Mouse (Mus musculus): ENCODE results near the gene Aoc3. TPM values are rescaled to one million over a fixed set of nuclear protein-coding genes. Genes with fewer than 3 reads are reported as not detected.

The Aoc3 gene
- 0.05 and 0.06 TPM in 2 replicates for polyA plus RNA-seq (2015; fragmentation: Nextera tagmentation; extraction: Ambion mirVana)

DNA sequence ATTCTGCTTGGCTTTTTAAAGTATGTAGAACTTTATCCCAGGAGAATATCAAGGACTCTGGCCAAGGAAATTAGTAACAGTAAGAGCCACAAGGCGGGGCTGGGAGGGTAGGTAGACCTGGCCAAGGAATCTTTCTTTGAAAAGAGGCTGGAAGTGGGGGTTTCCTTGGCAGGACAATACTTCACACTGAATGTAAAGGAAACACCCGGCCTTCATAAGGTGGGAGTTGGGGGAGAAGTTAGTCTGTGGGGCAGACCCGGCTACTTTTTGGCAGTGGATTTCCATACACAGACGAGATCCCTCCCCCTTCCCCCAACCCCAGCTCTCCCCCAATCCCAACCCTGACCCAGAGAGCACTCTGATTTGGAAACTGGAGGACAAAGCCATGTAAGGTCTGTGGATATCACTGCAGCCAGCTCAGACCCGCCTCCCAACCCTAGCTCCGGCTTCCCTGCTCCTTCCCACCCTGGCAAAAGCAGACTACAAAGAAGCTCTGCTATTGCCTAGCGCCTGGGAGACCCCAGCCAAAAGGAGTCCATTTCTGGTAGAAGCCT is at the start of gene Aoc3:
Gene Aoc3, plus strand, starts transcription at position 235 of the 554 bp plus-strand sequence.
- H3K4me2 ChIP-seq (ENCODE audit: low read depth, low read length): no peak within 1 kb of the TSS
- WGBS (ENCODE audit: insufficient replicate concordance): 74% methylated on average over 7 of the region's 7 CpGs
- no peaks in the 10 kb centered on the region for H3K27me3 ChIP-seq (ENCODE audit: insufficient read depth, low read length)
- H3K4me3 ChIP-seq (ENCODE audit: low read depth, low read length): no peak within 1 kb of the TSS
- ATAC-seq (no peak), DNase-seq (no peak)
- no peak within 1 kb of the TSS for H3K27ac ChIP-seq (ENCODE audit: low read depth)
- no peaks in the 10 kb centered on the region for H3K9me3 ChIP-seq (ENCODE audit: low read length)
- TF ChIP-seq EP300 (IDR thresholded peaks at IDR 0.05; ENCODE audit: low read depth) (no peak), CTCF (IDR thresholded peaks at IDR 0.05; ENCODE audit: low read depth) (no peak)
- H3K36me3 ChIP-seq (replicated peaks; ENCODE audit: insufficient read depth, low read length): peaks cover 5% of the 10 kb centered on the region; the same call in 1 of the 2 replicates
- H3K4me1 ChIP-seq (ENCODE audit: insufficient read depth): no peaks in the 10 kb centered on the region; the same call in 1 of the 2 replicates
- no peak within 1 kb of the TSS for H3K9ac ChIP-seq (replicated peaks)

DNA sequence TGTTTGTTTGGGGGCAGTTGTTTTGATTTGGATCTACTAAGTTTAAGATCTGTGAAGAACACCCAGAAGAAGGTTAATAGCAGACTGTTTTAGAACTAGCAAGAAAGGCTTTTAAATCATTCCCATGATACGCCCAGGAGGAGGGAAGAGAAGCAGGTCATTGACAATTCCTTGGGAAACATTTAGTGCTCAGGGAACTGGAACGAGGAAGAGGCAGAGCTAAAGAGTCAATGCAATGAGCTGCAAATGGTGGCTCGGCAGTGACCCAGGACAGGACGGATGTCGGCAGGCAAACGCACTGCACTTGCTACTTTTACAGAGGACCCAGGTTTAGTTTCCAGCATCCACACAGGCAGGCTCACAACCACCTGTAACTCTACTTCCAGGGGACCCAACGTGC is 49.6 kb upstream of the Aoc3 start:
- Histone ChIP-seq H3K4me2 (ENCODE audit: low read depth, low read length) (no peak overlapping the region), H3K27ac (ENCODE audit: low read depth) (no peak overlapping the region), H3K9ac (replicated peaks) (no peak overlapping the region), H3K4me3 (ENCODE audit: low read depth, low read length) (no peak overlapping the region), H3K36me3 (replicated peaks; ENCODE audit: insufficient read depth, low read length) (no peaks in the 10 kb centered on the region; the same call in 1 of the 2 replicates), H3K27me3 (ENCODE audit: insufficient read depth, low read length) (no peaks in the 10 kb centered on the region), H3K4me1 (ENCODE audit: insufficient read depth) (peaks cover 27% of the 10 kb centered on the region), H3K9me3 (ENCODE audit: low read length) (no peaks in the 10 kb centered on the region)
- DNase-seq (no peak), ATAC-seq (no peak)
- 64% methylated on average over 7 of the region's 7 CpGs for WGBS (ENCODE audit: insufficient replicate concordance)
- TF ChIP-seq CTCF (IDR thresholded peaks at IDR 0.05; ENCODE audit: low read depth) (no peak), EP300 (IDR thresholded peaks at IDR 0.05; ENCODE audit: low read depth) (no peak)

DNA sequence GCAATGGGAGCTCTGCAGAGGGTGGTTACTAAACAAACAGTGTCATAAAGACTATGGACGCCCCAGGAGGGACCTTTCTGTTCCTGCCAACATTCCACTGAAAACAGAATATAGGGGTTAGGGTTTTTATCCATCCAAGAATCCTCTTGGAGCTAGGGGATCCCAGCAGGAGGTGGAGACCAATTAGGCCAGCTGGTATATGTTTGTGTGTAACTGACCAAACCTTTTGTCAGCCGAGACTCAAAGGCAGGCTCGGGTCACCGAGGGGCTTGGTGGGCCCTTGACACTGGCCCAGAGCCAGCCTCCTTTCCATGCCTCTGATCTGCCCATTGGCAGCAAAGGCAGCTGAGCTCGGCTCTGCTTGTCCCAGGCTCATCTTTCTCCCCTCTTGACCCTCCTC is 47.5 kb upstream of the Aoc3 start:
- Histone ChIP-seq H3K36me3 (replicated peaks; ENCODE audit: insufficient read depth, low read length) (peaks cover 2% of the 10 kb centered on the region; the same call in 1 of the 2 replicates), H3K27ac (ENCODE audit: low read depth) (no peak overlapping the region), H3K9me3 (ENCODE audit: low read length) (no peaks in the 10 kb centered on the region), H3K4me1 (ENCODE audit: insufficient read depth) (peaks cover 17% of the 10 kb centered on the region), H3K4me2 (ENCODE audit: low read depth, low read length) (no peak overlapping the region), H3K4me3 (ENCODE audit: low read depth, low read length) (no peak overlapping the region), H3K9ac (replicated peaks) (no peak overlapping the region), H3K27me3 (ENCODE audit: insufficient read depth, low read length) (no peaks in the 10 kb centered on the region)
- TF ChIP-seq CTCF (IDR thresholded peaks at IDR 0.05; ENCODE audit: low read depth) (no peak), EP300 (IDR thresholded peaks at IDR 0.05; ENCODE audit: low read depth) (no peak)
- ATAC-seq: no peak
- DNase-seq: no peak
- 58% methylated on average over 5 of the region's 5 CpGs for WGBS (ENCODE audit: insufficient replicate concordance)

DNA sequence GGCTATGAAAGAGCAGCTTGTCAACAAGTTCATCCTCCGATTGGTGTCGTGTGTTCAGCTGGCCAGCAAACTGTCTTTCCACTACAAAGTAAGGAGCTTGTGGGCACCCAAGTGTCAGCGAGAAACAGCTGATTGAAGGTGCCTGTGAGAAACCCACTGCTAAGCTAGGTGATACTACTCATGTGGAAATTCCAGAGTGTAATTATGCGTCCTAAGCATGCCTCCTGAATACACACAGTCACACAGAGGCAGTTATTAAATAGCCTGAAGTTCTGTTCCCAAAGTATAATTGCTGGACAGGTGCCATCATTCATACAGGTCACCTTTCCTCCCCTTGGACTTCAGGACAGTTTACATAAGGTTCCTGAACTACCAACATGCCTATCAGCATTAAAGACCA is 46.6 kb upstream of the Aoc3 start:
- Histone ChIP-seq H3K27ac (ENCODE audit: low read depth) (no peak overlapping the region), H3K9me3 (ENCODE audit: low read length) (no peaks in the 10 kb centered on the region), H3K27me3 (ENCODE audit: insufficient read depth, low read length) (no peaks in the 10 kb centered on the region), H3K36me3 (replicated peaks; ENCODE audit: insufficient read depth, low read length) (peaks cover 10% of the 10 kb centered on the region), H3K4me3 (ENCODE audit: low read depth, low read length) (no peak overlapping the region), H3K9ac (replicated peaks) (no peak overlapping the region), H3K4me1 (ENCODE audit: insufficient read depth) (peaks cover 13% of the 10 kb centered on the region), H3K4me2 (ENCODE audit: low read depth, low read length) (no peak overlapping the region)
- ATAC-seq (peak; percentile 39), DNase-seq (no peak)
- WGBS (ENCODE audit: insufficient replicate concordance): 72% methylated on average over 4 of the region's 4 CpGs
- TF ChIP-seq CTCF (IDR thresholded peaks at IDR 0.05; ENCODE audit: low read depth): no peak
- no peak for TF ChIP-seq EP300 (IDR thresholded peaks at IDR 0.05; ENCODE audit: low read depth)

DNA sequence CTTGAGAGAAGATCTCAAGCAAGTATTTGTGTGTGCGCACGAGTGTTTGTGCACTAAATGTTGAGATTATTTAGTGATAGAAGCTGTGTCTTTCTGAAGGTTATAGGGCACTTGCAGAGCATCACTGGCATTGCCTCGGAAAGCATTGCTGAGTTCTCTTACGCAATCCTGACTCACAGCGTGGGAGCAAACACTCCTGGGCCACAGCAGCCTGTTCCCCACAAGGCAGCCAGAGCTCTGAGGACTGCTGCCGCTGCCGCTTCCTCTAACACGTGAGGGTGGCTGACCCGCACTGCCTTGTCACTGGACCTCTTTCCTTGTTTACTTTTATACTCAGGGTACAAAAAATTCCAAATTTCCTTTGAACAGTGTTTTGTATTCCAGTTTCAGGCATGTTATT is 43.1 kb upstream of the Aoc3 start:
- Histone ChIP-seq H3K9me3 (ENCODE audit: low read length) (no peaks in the 10 kb centered on the region), H3K27ac (ENCODE audit: low read depth) (peak overlapping the region; percentile 18; the same call in 1 of the 2 replicates), H3K27me3 (ENCODE audit: insufficient read depth, low read length) (no peaks in the 10 kb centered on the region), H3K4me3 (ENCODE audit: low read depth, low read length) (no peak overlapping the region), H3K4me2 (ENCODE audit: low read depth, low read length) (no peak overlapping the region), H3K9ac (replicated peaks) (no peak overlapping the region), H3K4me1 (ENCODE audit: insufficient read depth) (peaks cover 8% of the 10 kb centered on the region), H3K36me3 (replicated peaks; ENCODE audit: insufficient read depth, low read length) (peaks cover 42% of the 10 kb centered on the region)
- ATAC-seq (peak; percentile 80), DNase-seq (peak; percentile 55)
- TF ChIP-seq CTCF (IDR thresholded peaks at IDR 0.05; ENCODE audit: low read depth) (no peak), EP300 (IDR thresholded peaks at IDR 0.05; ENCODE audit: low read depth) (no peak)
- WGBS (ENCODE audit: insufficient replicate concordance): 52% methylated on average over 9 of the region's 9 CpGs

DNA sequence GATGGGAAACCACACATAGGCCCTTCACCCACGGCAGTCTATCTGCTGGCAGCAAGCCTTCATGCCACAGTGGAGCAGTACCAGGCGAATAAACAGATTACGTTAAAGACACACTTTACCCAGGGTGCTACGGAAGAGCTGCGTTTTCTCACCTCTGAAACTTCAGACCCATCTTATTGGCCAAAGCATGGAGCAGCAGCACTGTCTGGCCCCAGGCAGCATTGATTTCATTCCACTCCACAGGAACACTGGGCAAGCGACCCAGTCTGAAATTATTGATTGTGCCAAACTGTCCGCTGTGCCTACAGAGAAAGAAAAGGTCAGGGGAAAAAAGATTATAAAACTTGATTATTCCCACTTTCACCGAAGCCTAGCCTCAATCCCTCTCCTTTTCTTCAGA is 39.2 kb upstream of the Aoc3 start:
- Histone ChIP-seq H3K27ac (ENCODE audit: low read depth) (no peak overlapping the region), H3K4me3 (ENCODE audit: low read depth, low read length) (no peak overlapping the region), H3K27me3 (ENCODE audit: insufficient read depth, low read length) (no peaks in the 10 kb centered on the region), H3K9me3 (ENCODE audit: low read length) (no peaks in the 10 kb centered on the region), H3K4me2 (ENCODE audit: low read depth, low read length) (no peak overlapping the region), H3K4me1 (ENCODE audit: insufficient read depth) (peaks cover 4% of the 10 kb centered on the region; the same call in 1 of the 2 replicates), H3K9ac (replicated peaks) (no peak overlapping the region), H3K36me3 (replicated peaks; ENCODE audit: insufficient read depth, low read length) (peaks cover 78% of the 10 kb centered on the region)
- DNase-seq (no peak), ATAC-seq (no peak)
- TF ChIP-seq EP300 (IDR thresholded peaks at IDR 0.05; ENCODE audit: low read depth): no peak
- no peak for TF ChIP-seq CTCF (IDR thresholded peaks at IDR 0.05; ENCODE audit: low read depth)
- WGBS (ENCODE audit: insufficient replicate concordance): 89% methylated on average over 8 of the region's 8 CpGs

Measured in liver, postnatal 0 days (tissue).